In the genomic region with DNA sequence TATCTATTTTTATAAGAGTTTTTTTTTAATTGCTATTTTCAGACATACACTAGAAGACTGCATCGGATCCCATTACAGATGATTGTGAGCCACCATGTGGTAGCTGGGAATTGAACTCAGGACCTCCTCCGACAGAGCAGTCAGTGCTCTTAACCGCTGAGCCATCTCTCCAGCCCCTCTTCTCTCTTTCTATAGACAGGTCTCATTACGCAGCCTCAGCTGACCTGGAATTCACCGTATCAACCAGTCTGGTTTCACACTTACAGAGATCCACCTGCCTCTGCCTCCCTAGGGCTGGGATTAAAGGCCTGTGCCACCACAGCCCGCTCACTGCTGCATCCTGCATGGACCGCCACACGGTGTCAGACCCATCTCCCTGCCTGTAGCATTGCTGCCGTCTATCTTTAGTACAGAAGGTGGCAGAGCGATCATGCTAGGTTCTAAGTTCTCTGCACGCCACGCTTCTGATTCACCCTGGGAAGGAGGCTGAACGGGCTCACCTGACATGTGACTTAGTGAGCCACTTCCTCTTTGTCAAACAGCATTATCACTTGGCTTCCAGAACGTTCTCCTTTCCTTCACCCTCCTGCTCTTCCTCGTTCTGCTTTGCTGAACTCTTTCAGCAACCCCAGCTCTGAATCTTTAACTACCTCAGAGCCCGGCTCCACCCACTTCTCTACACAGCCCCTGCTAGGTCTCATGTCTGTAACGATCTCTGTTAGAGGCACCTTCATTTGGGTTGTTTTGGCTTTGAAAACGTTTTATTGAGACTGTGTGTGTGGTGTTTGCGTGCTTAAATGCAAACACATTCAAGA, we compare ENCODE assay signal across 9 mouse cellular contexts. TPM values are rescaled to one million over a fixed set of nuclear protein-coding genes. Genes with fewer than 3 reads are reported as not detected.
DNase-seq lines count a peak whose midpoint lies in the region; ATAC-seq and TF ChIP-seq lines count a peak whose summit lies in the region.
"Had no signal": no experiment of that assay in that cellular context is flagged by ENCODE, and none has a peak within 500 bp of the region (broad histone marks: within the 10 kb centered on the region; RNA-seq: fewer than 3 reads in every experiment).

No protein-coding gene starts in this region.

- peaks cover 10% of the 10 kb centered on the region for H3K4me1 ChIP-seq in testis, adult 2 months (ENCODE audit: control insufficient read depth, insufficient read depth, low read length)
- peaks cover 20% of the 10 kb centered on the region for H3K4me1 ChIP-seq in kidney, embryonic 16.5 days (ENCODE audit: insufficient read depth, low read length)
- H3K4me1 ChIP-seq in megakaryocyte, embryonic 14.5 days: peaks cover 18% of the 10 kb centered on the region
- H3K4me1 ChIP-seq in limb, embryonic 10.5 days: peaks cover 13% of the 10 kb centered on the region
- H3K4me1 ChIP-seq: heart, embryonic 15.5 days had no signal

- H3K36me3 ChIP-seq in testis, adult 2 months (ENCODE audit: control insufficient read depth, insufficient read depth, low read length): no peaks in the 10 kb centered on the region
- no peaks in the 10 kb centered on the region for H3K36me3 ChIP-seq in kidney, embryonic 16.5 days (ENCODE audit: insufficient read depth, low read length)
- no peaks in the 10 kb centered on the region for H3K36me3 ChIP-seq in megakaryocyte, embryonic 14.5 days (replicated peaks; ENCODE audit: low read length)
- H3K36me3 ChIP-seq in limb, embryonic 10.5 days: no peaks in the 10 kb centered on the region
- H3K36me3 ChIP-seq: heart, embryonic 15.5 days had no signal

- no peak for TF ChIP-seq POLR2A in testis, adult 2 months (IDR thresholded peaks at IDR 0.05; ENCODE audit: control insufficient read depth, low read depth, low read length)

- no peak overlapping the region for H3K4me2 ChIP-seq in kidney, embryonic 16.5 days (replicated peaks; ENCODE audit: low read depth, low read length)
- H3K4me2 ChIP-seq: heart, embryonic 15.5 days had no signal

- WGBS in kidney, embryonic 16.5 days: 67% methylated on average over 19 of the region's 19 CpGs
- WGBS in limb, embryonic 10.5 days: 81% methylated on average over 19 of the region's 19 CpGs

- H3K27me3 ChIP-seq in testis, adult 2 months (ENCODE audit: control insufficient read depth, insufficient read depth, low read length): no peaks in the 10 kb centered on the region
- H3K27me3 ChIP-seq in kidney, embryonic 16.5 days (ENCODE audit: insufficient read depth, low read length): no peaks in the 10 kb centered on the region
- H3K27me3 ChIP-seq in megakaryocyte, embryonic 14.5 days (replicated peaks): peaks cover 34% of the 10 kb centered on the region
- H3K27me3 ChIP-seq in limb, embryonic 10.5 days (ENCODE audit: low read depth, poor library complexity, severe bottlenecking): no peaks in the 10 kb centered on the region
- H3K27me3 ChIP-seq: heart, embryonic 15.5 days had no signal

- DNase-seq in testis, postnatal 10 days (ENCODE audit: low spot score): no peak
- peak; percentile 69 to 81 for DNase-seq in thymus, postnatal 36 days
- DNase-seq in limb, embryonic 10.5 days (ENCODE audit: low spot score): no peak
- DNase-seq in layer of hippocampus, adult 9-11 months: no peak
- DNase-seq in cerebellum, postnatal 25 days: no peak

- H3K27ac ChIP-seq in testis, adult 2 months (ENCODE audit: control insufficient read depth, insufficient read depth, low read depth, low read length): no peak overlapping the region
- H3K27ac ChIP-seq in kidney, embryonic 16.5 days (ENCODE audit: low read length): no peak overlapping the region
- no peak overlapping the region for H3K27ac ChIP-seq in limb, embryonic 10.5 days
- H3K27ac ChIP-seq: heart, embryonic 15.5 days had no signal

- peak; percentile 1; the same call in 1 of the 2 replicates for TF ChIP-seq CTCF in testis, adult 2 months (IDR thresholded peaks at IDR 0.05; ENCODE audit: control insufficient read depth, insufficient read depth, insufficient replicate concordance, low read depth, low read length)

- no peak overlapping the region for H3K4me3 ChIP-seq in testis, adult 2 months (ENCODE audit: control insufficient read depth, low read depth, low read length)
- no peak overlapping the region for H3K4me3 ChIP-seq in kidney, embryonic 16.5 days (ENCODE audit: low read length)
- H3K4me3 ChIP-seq in megakaryocyte, embryonic 14.5 days (replicated peaks): peak overlapping the region; percentile 85
- H3K4me3 ChIP-seq in limb, embryonic 10.5 days: no peak overlapping the region

- H3K9ac ChIP-seq in kidney, embryonic 16.5 days (replicated peaks; ENCODE audit: low read length): no peak overlapping the region
- H3K9ac ChIP-seq: heart, embryonic 15.5 days had no signal

- peak; percentile 53 for ATAC-seq in kidney, embryonic 16.5 days (ENCODE audit: low FRiP score, low TSS enrichment)

- no peaks in the 10 kb centered on the region for H3K9me3 ChIP-seq in kidney, embryonic 16.5 days (ENCODE audit: low read length)
- peaks cover 2% of the 10 kb centered on the region; the same call in 1 of the 2 replicates for H3K9me3 ChIP-seq in megakaryocyte, embryonic 14.5 days
- H3K9me3 ChIP-seq in limb, embryonic 10.5 days (replicated peaks): no peaks in the 10 kb centered on the region
- H3K9me3 ChIP-seq: heart, embryonic 15.5 days had no signal

RNA-seq across cellular contexts. Expression of gene Oasl1, which starts 1.3 kb away (rescaled TPM):
- polyA plus RNA-seq in testis, adult 2 months (2012; rRNA removed): 3.0 and 4.2 TPM in 2 replicates
- polyA plus RNA-seq in kidney, embryonic 16.5 days (2015; fragmentation: Nextera tagmentation; extraction: Ambion mirVana): 1.5 and 2.1 TPM in 2 replicates
- polyA plus RNA-seq in megakaryocyte, embryonic 14.5 days (2012; ENCODE audit: insufficient read depth, low replicate concordance): 6.4 TPM in 1 of 2 replicates, not detected in the other
- polyA plus RNA-seq in limb, embryonic 10.5 days (2016; fragmentation: Nextera tagmentation; extraction: Ambion mirVana): 0.09 and 0.24 TPM in 2 replicates

RNA-seq across cellular contexts. Expression of gene 2210016L21Rik, which starts 20.2 kb away (rescaled TPM):
- polyA plus RNA-seq in testis, adult 2 months (2012; rRNA removed): 3.9 and 4.5 TPM in 2 replicates
- 55.7 and 63.3 TPM in 2 replicates for polyA plus RNA-seq in kidney, embryonic 16.5 days (2015; fragmentation: Nextera tagmentation; extraction: Ambion mirVana)
- polyA plus RNA-seq in megakaryocyte, embryonic 14.5 days (2012; ENCODE audit: insufficient read depth, low replicate concordance): 16.4 and 35.8 TPM in 2 replicates
- 42.3 and 48.6 TPM in 2 replicates for polyA plus RNA-seq in limb, embryonic 10.5 days (2016; fragmentation: Nextera tagmentation; extraction: Ambion mirVana)

RNA-seq across cellular contexts. Expression of gene Oasl2, which starts 25.0 kb away (rescaled TPM):
- polyA plus RNA-seq in testis, adult 2 months (2012; rRNA removed): 3.9 and 4.4 TPM in 2 replicates
- polyA plus RNA-seq in kidney, embryonic 16.5 days (2015; fragmentation: Nextera tagmentation; extraction: Ambion mirVana): 4.5 and 4.8 TPM in 2 replicates
- polyA plus RNA-seq in megakaryocyte, embryonic 14.5 days (2012; ENCODE audit: insufficient read depth, low replicate concordance): 8.6 TPM in 1 of 2 replicates, not detected in the other
- polyA plus RNA-seq in limb, embryonic 10.5 days (2016; fragmentation: Nextera tagmentation; extraction: Ambion mirVana): 1.5 and 2.0 TPM in 2 replicates

RNA-seq across cellular contexts. Expression of gene Hnf1a, which starts 49.1 kb away (rescaled TPM):
- 0.17 and 0.18 TPM in 2 replicates for polyA plus RNA-seq in testis, adult 2 months (2012; rRNA removed)
- 12.6 and 15.4 TPM in 2 replicates for polyA plus RNA-seq in kidney, embryonic 16.5 days (2015; fragmentation: Nextera tagmentation; extraction: Ambion mirVana)
- polyA plus RNA-seq in megakaryocyte, embryonic 14.5 days (2012; ENCODE audit: insufficient read depth, low replicate concordance): not detected in 2 replicates
- 0.09 and 0.11 TPM in 2 replicates for polyA plus RNA-seq in limb, embryonic 10.5 days (2016; fragmentation: Nextera tagmentation; extraction: Ambion mirVana)

Comparison
In these comparisons a context has a peak if more than half of its experiments do, and no peak if none do; other contexts are left out.
1. DNase-seq: peak in thymus, postnatal 36 days (2 of 2); none in testis, postnatal 10 days (single experiment), limb, embryonic 10.5 days (single experiment), layer of hippocampus, adult 9-11 months (single experiment) and cerebellum, postnatal 25 days (0 of 2).